Mouse (Mus musculus) mature B cell (primary cell): Measurements from ENCODE around the gene Sfta2.

Experiments
- in situ Hi-C: fragments of 300-500 bp; cut with MboI; formaldehyde crosslinking; loops from 2 replicates; pipeline ENCODE4 v1.14.3; 2019

Gene Sfta2

DNA sequence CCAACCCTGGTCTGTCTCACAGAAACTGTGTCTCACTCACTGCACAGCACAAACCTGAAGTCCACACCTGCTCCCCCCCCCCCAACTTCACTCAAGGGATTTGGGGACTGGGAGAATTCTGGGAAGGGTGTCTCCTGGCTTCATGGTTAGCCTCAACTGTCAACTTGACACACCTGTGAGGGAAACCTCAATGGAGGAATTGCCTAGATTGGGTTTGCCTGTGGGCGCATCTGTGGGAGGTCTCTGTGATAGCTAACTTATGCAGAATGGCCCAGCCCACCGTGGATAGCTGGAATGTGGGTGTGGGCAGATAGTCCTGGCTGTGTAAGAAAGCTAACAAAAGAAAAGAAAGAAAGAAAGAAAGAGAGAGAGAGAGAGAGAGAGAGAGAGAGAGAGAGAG is at the start of gene Sfta2:
TSS of gene Sfta2 (plus strand) at position 301 of the 400 bp plus-strand sequence.
- in situ Hi-C loops = no loop called here

DNA sequence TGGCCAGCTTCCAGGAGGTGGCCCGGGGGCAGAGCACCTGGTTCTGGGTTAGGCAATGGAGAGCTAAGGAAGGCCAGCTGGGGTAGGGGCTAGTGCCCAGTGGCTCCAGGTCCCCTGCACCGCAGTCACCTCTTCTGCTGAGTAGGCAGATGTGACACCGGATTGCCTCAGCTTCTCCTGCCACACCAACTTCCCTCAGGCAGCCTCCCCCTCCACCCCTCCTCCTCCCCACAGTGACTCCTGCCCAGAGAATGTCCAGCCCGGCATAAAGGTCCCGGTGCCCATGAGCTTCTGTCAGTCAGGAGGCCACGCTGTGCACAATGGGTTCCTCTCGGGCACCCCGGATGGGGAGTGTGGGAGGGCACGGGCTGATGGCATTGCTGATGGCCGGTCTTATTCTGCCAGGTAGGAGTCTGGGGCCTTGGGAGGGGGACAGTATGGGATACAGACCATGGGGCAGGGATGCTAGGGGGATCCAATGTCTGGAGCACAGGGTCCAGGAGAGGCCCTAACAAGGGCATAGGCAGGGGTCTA is 49.4 kb upstream of the Sfta2 start, which contains the start of gene Cdsn:
TSS of gene Cdsn (plus strand) at position 248 of the 534 bp plus-strand sequence.
- in situ Hi-C loops = no loop called here

DNA sequence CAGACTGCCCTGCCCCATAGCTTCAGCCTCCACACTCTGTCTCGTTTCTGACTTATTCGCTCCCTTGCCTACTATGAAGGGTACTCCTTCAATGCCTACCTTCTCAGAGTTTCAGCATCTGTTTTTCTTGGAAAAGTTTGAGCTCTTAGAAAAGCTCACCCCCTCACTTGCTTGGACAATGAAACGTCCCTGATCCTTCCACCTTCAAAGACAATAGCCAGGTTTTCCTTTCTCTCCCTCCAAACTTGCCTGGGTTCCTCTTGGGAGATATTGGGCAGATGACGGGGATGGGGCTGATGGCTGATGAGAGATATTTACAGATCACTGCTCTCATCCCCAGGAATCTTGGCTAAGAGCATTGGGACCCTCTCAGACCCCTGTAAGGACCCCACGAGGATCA is 47.0 kb upstream of the Sfta2 start:
- in situ Hi-C loops = no loop called here

DNA sequence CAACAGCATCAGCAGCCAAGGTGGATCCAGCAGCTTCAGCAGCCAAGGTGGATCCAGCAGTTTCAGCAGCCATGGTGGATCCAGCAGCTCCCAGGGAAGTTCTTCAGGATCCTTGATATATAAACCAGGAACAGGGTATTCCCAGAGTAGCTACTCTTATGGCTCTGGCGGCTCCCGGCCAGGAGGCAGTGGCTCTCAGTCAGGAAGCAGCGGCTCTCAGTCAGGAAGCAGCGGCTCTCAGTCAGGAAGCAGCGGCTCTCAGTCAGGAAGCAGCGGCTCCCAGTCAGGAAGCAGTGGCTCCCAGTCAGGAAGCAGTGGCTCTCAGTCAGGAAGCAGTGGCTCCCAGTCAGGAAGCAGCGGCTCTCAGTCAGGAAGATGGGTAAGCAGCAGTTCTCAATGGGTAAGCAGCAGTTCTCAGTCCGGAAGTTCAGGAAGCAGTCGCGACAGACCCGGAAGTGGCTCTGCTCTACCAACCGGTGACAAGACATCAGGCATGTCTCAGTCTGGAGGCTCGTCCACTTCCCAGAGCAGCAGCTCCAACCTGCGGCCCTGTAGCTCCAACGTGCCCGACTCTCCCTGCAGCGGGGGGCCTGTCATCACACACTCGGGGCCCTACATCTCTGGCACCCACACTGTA is 46.5 kb upstream of the Sfta2 start:
- in situ Hi-C loops = no loop called here

DNA sequence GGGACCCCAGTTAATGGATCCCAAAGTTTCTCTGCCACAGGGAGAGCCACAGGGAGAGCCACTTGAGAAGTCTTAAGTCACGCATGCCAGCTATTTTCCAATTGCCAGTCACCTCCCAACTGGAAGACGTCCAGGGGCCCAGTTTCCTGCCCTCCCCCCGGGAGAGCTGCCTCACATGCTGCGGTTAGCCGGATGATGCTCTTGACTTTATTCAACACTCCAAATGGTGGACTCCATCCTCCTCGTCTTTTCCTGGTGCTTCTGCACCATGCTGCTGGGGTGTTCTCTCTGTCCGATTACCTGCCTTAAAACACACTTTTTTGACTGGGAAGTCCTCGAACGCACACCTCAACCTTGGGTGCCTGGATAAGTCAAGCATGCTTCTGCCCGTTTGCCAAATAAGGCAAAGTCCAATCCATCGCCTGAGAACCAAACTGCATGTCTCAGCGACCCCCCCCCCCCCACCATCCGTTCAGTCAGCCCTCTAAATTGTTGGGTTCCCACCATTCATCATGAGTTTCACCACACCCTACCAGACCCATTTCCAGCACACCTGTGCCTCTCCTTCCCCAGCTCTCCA is 45.1 kb upstream of the Sfta2 start:
- in situ Hi-C loops = no loop called here

DNA sequence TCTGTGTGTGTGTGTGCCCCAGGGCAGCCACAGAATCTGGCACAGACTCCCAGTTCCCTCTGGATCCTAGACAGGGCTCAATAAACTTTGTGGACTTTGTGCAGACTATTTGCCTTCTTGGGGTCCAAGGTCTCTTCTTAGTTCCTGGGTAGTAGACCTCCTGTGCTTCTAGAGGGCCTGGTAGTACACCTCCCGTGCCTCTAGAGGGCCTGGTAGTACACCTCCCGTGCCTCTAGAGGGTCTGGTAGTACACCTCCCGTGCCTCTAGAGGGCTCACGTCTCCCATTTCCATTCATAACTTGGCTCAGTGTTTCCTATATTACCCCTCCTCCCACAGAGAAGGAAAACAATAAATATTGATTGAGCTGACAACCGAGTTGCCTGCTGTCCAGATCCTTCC is 44.5 kb upstream of the Sfta2 start:
- in situ Hi-C loops = no loop called here

GRCm38 (mm10) chr17:35557351-35557750 is 44.0 kb upstream of the Sfta2 start:
- in situ Hi-C loops = no loop called here

DNA sequence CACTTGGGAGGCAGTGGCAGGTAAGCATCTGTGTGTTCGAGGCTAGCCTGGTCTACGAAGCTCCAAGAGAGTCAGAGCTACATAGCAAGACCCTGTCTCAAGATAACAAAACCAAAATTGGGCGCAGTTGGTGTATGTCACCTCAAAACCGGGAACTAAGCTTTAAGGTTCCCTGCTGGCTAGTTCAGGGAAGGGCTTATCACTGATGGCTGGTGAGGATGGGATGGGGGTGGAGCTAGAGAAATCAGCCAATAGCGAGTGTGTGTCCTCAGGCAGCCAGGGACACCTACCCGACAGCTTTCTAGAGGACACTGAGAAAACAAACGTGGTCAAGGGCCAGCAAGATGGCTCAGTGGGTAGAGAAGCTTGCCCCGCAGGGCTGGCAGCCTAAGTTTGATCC is 43.1 kb upstream of the Sfta2 start:
- in situ Hi-C loops = no loop called here

DNA sequence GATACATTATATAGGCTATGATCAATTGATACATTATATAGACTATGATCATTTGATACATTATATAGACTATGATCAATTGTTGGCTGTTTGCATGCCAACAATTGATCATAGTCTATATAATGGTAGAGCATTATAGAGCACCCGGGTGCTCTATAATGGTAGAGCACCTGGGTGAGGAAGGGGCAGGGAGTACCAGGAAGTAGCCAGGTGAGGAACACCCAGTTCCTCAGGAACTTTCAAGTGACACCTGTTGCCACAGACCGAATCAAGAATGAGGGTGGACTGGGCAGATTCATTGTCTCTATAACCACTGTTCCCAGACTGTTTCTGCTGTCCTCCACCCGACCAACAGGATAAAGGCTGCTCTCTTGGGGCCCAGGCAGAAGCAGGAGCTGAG is 34.2 kb upstream of the Sfta2 start, which contains the start of gene 2300002M23Rik:
TSS of gene 2300002M23Rik (plus strand) at position 301 of the 400 bp plus-strand sequence.
- in situ Hi-C loops = no loop called here

DNA sequence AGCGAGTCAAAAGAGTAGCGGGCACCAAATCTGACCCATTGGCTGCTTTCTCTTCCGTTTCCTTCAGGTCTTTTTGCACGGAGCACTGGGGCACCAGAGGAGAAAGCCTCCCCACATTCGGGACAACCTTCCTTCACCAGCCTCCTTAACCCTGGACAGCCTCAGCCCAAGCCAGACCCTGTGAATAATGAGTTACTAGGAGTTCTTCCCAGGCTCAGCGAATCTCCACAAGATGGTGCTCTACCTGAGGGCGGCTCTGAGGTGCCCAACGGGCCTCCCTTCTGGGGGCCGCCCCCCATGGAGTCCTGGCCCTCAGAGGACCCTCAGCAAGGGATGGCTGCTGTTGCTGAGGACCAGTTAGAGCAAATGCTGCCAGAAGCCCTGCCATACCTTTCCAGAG is 33.6 kb upstream of the Sfta2 start:
- in situ Hi-C loops = no loop called here

DNA sequence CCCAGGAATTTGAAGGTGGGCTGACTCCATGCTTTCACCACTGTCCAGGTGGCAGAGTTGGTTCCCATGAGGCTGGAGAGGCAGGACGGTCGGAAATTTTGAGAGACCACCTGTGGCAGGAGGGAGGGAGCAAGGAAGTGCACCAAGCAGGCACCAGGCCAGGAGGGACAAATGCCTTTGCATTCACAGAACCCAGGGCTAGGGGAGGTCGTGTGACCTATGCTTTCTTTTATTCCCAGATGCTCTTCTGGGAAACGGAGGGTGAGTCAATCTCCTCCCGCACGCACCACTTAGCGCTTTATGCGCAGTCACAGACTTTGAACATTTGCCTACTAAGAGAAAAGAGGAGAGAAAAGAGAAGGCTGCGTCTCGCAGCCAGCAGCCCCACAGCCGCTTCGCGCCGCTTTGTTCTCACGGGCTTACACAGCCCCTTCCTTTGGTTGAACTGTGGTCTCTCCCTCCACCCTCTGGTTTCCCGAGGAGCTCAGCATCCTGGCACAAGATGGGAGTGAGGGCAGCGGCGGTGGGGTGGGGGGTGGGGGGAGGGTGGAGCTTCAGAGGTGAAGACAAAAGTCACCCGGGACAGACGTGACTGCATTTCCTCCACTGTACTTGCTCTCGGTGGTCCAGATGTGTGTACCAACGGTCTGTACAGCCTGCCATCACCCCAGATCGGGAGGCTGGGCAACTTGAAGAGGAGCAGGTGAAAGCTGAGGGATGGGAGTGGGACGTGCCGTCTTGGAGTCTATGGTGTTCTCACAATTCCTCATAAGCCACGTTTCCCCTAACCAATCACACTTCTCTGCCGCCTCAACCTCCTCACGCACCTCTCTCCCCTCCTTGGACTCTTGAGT is 32.0 kb upstream of the Sfta2 start:
- in situ Hi-C loops = no loop called here

DNA sequence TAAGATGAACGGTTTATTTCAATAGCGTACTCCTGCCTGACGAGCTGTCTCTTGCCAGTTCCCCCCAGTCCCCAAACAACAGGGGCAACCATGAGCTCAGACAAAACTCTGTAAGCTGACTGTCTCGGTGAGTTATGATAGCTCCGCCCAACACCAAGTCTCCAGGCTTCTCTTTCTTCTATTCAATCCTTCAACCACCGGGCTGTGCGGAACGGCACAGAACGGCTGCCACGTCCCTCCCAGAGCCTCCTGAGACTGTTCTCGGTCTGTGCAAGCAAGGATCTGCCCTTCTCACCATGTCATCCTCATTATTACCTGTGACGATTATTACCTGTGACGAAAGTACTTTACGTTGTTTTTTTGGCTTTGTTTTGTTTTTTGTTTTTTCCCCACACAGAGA is 30.5 kb upstream of the Sfta2 start:
- in situ Hi-C loops = no loop called here

GRCm38 (mm10) chr17:35571477-35571876 is 29.9 kb upstream of the Sfta2 start:
- in situ Hi-C loops = no loop called here

- in situ Hi-C loops = no loop called here
Observed at GRCm38 (mm10) chr17:35578211-35578610, 23.1 kb upstream of the Sfta2 start.

DNA sequence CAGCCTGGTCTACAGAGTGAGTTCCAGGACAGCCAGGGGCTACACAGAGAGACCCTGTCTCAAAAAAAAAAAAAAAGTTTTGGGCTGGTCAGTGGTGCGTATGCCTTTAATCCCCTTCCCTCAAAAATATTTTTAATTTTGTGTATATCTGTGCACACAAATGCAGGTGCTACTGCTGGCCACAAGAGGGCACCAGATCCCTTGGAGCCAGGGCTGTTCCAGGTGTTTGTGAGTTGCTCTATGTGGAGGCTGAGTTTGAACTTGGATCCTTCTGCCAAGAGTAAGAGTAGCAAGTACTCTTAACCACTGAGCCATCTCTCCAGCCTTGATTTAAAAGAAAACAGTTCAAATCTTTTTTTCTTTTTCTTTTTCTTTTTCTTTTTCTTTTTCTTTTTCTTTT is 18.4 kb upstream of the Sfta2 start:
- in situ Hi-C loops = no loop called here

DNA sequence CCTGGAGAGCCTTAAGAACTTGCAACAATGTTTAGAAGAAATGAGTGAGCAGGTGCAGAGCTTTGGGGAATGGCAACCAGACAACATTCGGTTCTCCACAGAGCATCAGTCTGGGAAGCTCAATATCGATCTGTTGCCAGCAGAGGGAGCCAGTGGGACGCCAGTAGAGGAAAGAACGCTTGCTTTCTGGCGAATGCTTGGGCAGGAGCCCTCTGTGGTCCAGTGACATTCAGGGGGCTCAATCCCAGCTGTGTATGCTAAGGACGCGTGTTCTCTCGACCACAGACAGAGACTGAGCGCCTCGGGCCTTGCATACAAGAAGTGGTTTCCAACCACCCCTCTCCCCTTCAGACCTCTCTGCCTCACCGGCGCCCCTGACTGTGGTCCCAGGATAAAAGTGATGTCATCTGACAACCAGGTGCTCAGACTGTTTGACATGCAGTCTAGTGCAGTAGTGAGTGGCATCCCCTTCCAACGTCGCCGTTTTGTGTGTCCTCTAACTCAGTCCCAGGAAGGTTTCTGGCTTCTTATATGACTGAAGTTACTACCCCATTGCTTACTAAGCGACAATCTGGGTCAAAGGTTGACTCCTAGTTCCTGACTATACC is 16.9 kb upstream of the Sfta2 start:
- in situ Hi-C loops = no loop called here

DNA sequence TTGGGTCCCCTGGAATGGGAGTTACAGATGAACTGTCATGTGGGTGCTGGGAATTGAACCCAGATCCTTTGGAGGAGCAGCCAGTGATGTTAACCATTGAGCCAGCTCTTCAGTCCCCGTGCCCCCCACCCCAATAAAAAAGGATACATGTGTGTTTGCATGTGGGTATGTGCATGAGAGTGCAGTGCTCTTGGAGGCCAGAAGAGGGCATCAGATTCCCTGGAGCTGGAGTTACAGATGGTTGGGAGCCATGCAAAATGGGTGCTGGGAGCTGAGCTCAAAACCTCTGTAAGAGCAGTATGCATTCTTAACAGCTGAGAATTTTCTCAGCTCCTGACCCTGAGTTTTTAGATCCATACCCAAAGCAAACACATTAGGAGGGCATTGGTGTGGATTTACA is 14.1 kb upstream of the Sfta2 start:
- in situ Hi-C loops = no loop called here

DNA sequence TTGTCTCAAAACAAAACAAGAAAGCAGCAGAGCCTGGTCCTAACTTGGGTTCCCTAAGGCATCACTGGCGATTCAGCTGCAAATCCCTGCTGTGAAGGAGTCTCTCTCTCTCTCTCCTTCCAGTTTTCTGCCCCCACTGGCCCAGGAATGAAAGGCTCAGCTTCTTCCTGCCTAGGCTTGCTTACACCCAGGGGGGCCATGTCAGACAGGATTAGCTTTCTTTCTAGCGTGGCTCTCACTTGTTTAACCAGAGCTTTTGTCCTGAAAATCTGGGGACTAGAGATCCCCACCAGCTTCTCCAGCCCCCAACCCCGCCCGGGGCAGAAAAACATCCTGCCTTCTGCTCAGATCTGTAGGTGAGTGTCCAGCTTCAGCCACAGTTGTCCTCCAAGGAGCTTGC is 13.0 kb upstream of the Sfta2 start:
- in situ Hi-C loops = no loop called here

GRCm38 (mm10) chr17:35590410-35591218 is 10.7 kb upstream of the Sfta2 start:
- in situ Hi-C loops = no loop called here

DNA sequence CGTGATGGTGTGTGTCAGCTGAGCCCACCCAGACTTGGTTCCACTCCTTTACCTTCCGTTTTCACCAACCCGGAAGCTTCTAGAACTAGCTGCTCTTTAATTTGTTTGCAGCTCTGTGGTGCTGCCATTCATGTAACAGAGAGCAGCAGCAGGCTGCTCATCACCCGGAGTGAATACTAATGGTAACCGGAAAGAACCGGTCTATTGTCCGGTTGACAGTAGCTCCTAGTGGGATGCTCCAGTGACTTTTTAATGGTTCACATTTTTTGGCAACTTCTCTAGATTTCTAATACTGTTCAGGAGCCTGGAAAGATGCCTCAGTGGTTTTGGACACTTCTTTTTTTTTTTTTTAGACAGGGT is 10.2 kb upstream of the Sfta2 start:
- in situ Hi-C loops = no loop called here

- in situ Hi-C loops = no loop called here
Observed at GRCm38 (mm10) chr17:35591731-35592130, 9.6 kb upstream of the Sfta2 start.
